Mouse (Mus musculus) stomach, postnatal 0 days (tissue): ENCODE measurements around the gene Plxna2.

ENCODE experiments used
- CTCF ChIP-seq: IDR thresholded peaks from 2 replicates; pipeline ENCODE4 v1.5.1; 2016; ENCODE audit warnings: antibody characterized with exemption, low read depth, mild to moderate bottlenecking, moderate library complexity
- EP300 ChIP-seq: optimal IDR thresholded peaks from 2 replicates; pipeline ENCODE3; 2016; ENCODE audit warnings: antibody characterized with exemption

DNA sequence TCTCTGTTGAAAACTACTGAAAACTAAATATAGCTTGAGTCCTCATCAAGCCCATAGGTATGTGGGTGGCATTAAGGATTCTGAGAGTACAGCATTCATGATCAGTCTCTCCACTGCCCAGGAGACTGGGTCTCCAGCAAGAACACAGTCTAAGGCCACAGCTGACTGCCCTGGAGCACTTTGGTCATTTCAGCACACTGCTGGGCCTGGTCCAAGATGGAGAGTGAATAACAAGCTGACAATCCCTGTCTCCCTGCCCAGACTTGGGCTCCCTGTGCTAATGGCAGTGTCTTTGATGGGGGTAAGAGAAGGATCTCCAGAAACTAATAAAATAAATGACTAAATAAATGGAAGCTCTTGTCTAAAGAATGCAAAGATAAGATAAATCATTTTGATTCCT lies 30.5 kb upstream of the Plxna2 start:
- TF ChIP-seq EP300, result no peak
- TF ChIP-seq CTCF, result no peak
